Mouse (Mus musculus) hematopoietic stem cell, adult 5-6 weeks (primary cell): ENCODE data around the gene Gpr173. TPM values are rescaled to one million over a fixed set of nuclear protein-coding genes. Genes with fewer than 3 reads are reported as not detected.
"Not testable (repeated sequence)": the region's sequence is repeated elsewhere in the genome, so short reads cannot be mapped to it uniquely, and the experiment has no call there.

Source experiments
- ATAC-seq, 2 experiments: fragments of 125-278 bp in 1 of 2; replicated peaks in 1 of 2; 2 replicates each; pipeline ENCODE4 v1.8.0; 2016 to 2017; ENCODE audit warnings: inconsistent platforms in 2 of 2, mild to moderate bottlenecking in 2 of 2, moderate number of reproducible peaks in 2 of 2, low read depth in 1 of 2, moderate TSS enrichment in 1 of 2; ENCODE audit not compliant: low FRiP score in 2 of 2, poor library complexity in 2 of 2, severe bottlenecking in 2 of 2, insufficient read depth in 1 of 2, low TSS enrichment in 1 of 2
- total RNA-seq: library from RNA; stranded (forward); fragments of 172-1452, 232-1000 nt; gene quantifications from 2 replicates; pipeline ENCODE4 v1.2.3, GENCODE M21; 2017

Gpr173 gene
- total RNA-seq: 0.63 TPM in 1 of 2 replicates, not detected in the other

DNA sequence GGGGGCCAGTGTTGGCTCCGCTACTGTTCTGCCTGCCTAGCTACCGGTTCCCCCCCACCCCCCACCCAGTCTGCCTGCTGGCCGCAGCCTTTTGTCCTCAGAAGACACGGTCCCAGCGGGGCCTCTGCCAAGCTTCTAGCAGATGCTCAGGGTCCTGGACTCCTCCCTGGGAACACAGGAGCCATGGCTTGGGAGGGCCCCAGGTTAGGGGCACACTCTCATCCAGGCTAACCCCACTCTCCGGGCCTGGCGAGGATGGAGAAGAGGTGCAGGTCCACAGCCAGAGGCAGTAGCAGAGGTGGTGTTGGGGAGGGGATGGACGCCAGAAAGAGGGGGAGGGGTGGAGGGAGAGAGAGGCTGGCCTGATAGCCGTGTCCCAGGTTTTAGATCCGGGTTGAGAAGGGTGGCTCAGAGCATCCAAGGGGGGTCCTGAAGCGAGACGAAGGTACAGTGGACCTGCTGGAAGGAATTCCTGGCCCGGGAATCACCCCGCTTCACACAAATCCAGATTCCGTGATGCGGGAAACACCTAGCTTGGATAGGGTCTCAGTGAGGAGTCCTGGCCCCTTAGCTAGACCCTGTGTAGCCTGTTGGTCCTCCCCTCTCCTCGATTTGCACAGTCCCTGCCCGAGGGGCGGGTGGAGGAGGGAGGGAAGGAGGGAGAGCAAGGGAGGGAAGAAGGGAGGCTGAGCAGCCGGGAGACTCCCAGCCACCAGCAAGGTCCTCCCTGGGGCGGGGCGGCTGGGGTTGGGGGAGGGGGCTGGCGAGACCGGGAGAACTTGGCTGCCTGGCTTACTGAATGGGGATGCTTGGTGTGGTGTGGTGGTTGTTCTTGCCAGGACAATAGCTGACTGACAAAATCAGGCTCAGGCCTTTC lies at the start of gene Gpr173:
TSS of gene Gpr173 (minus strand) at position 308 of the 877 bp plus-strand sequence.
- ATAC-seq: no peak

DNA sequence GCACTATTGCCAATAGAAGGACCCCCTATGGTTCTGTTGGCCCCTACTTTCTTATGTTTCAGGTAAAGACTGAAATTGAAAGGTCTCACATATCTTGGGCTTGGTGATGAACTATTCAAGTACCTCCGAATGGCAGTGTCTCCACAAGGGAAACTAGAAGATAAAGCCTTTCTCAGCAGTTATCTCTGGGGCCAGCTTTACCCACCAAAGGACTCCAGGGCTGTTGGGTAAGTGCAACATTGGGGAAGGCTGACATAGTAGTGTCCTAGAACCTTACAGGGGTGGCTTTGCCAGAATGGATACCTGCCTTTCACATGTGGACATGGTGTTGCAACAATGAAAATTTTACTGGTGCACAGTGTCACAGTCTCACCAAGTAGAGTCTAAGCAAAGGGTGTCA lies 34.7 kb upstream of the Gpr173 start:
- ATAC-seq: no peak

DNA sequence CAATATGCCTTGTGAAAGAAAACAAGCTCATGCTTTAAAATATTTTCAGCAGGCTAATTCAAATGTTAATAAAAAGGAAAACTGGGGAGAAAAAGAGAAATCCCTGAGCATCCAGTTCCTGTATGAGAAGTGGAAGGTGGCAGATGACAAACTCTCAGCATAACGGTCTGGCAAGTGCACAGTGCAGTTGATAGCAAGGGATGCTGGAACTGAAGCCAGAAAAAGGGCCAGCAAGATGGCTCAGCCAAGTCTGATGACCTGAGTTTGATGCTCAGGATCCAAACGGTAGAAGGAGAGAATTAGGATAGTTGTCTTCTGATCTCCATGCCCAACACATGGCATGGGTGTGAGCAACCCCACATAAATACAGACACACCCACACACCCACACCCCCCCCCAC lies 31.6 kb upstream of the Gpr173 start:
- no peak for ATAC-seq

DNA sequence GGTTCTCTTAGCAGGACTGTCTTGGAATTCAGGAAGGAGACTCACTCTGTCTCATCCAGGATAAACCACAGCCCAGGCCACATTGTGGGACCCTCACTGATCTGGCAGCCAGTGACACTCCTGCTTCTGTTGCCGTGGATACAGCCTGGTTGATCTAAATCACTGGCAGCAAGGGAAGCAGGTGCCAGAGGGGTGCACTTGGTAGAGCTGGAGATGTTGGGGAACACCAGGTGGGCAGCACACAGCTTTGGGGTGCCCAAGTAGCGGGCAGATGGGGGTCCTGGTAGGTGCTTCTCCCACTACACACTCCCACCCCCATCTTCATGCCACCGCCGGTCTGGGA lies 479 bp downstream of the Gpr173 start:
- ATAC-seq: no peak

DNA sequence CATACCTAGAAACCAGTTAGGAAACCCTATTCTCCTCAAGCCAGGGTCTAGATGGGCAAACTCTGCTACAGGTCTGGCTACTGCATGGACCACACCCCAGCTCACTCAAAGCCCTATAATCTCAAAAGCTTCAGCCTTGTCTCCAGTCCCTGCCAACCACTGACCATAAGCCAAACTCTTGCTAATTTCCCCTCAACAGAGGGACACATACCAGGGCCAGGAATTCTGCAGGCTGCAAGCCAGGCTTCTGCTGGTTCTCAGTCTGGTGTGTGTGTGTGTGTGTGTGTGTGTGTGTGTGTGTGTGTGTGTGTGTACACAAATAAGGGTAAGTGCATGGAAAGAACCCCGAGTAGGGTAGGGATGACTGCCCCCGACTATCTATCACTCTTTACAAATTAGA lies 2.1 kb downstream of the Gpr173 start:
- no peak for ATAC-seq

DNA sequence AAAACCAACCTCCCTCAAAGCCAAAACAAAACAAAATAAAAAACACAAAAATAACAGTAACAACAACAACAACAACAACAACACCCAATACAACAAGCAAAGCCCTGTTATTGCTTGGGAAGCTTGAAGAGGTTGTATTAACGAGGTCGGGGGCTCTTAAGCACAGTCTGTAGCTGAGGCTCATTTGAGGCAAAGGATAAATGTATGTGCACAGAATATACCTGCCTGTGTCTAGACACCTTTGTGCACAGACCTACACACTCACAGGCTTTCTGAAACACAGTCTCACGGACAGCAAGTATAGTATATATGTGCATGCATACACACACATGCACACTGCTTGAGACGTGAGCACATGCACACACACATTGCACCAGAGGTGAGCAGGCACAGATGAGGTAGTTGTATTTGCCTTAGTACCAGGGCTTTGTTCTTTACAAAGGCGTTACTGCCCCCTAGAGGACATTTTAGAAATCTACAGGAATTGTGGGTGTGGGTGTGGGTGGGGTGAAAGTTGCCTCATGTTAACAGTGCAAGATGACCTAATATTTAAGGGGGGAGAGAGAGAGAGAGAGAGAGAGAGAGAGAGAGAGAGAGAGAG lies 15.9 kb downstream of the Gpr173 start:
- peak; percentile 59 to 75 for ATAC-seq

DNA sequence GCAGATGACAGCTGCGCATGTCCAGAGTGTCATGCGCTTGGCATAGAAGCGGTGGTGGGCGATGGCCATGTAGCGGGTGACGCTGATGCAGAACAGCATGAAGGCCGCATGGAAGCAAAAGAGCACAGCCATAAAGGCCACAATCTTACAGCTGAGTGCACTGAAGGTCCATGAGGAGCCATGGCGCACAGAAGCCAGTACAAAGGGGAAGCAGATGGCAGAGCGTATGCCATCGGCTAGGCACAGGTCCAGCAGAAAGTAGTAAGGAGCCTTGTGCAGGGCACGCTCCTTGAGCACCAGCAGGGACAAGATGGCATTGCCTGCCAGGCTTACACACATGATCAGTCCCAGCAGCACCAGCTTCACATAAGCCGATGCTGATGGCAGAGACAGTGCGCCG lies 21.5 kb downstream of the Gpr173 start:
- no peak for ATAC-seq

DNA sequence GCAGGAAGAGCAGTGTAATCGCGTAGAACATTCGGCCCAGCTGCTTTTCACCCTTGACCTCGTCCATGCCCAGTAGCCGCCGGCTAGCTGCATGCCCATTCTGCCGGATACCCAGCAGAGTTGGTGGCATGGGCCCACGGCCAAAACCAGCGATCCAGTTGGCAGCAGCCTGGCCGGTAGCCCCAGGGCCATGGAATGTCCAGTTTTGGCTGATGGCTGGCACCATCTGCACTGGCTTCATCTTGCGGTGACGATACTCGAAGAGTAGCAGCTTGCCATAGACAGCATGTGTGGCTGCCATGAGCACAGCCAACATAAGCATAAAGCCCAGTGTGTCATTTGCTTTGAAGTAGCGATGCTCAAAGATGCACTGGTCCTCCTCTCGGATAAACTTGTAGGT lies 21.9 kb downstream of the Gpr173 start:
- ATAC-seq: no peak

DNA sequence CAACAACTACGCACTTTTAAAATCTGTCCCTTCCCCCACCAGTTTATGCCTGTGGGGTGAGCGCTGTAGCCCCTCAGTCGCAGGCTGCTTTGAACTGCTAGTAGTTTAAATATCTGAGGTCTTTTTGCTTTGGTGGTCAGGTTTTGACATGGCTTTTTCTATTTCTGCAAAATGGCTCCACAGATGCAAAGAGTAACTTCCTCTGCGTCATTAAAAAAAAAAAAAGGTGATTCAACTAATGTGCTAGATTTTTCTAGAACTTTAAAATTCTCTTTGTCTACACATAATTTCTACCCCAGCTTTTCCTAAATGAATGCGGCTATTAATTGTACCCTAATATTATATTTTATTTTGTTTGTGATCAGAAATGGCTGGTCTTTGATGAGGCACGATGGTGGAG lies 25.6 kb downstream of the Gpr173 start:
- ATAC-seq: no peak

DNA sequence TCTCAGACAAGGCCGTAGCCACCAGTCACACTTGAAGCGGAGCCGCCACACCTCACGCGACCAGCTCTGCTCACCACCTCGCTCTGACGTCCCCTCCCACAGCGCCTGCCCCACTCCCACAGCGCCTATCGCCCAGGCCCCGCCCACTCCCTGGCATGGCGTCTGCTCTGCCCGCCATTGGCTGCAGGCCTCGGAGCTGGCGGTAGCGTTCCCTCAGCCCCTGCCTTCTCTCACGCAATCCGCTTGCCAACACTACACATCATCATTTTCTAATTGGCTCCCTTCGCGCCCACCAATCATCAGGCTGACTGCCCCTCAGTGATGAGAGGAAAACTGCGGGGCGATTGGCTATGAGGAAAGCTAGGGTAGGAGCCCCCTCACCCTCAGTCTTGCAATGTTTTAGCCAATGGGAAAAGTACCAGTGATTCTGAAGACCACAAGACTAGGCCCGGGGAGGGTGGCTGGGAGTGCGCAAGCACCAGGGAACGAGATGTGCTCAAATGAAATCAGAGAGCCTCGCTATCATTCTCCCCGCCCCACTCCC lies 26.1 kb downstream of the Gpr173 start, which contains the start of gene Tspyl2:
TSS of gene Tspyl2 (minus strand) at position 68 of the 544 bp plus-strand sequence.
- peak; percentile 97 to 99 for ATAC-seq

DNA sequence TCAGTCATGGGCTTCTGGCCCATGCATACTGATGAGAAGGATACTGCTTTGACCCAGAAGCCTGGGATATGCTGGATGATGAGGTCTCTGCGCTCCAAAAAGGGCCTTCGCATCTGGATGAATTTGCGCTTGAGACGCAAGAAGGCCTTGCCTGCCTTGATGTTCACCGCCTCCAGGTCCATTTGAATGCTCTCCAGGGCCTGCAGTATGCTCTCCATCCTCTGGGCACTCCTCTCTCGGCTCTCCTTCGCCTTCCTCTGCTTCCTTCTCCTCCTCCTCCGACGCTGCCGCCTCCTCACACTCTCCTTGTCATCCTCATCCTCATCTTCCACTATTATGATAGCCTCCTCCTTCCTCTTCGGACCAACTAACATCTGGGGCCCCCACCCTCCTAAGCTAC lies 27.0 kb downstream of the Gpr173 start:
- no peak for ATAC-seq

DNA sequence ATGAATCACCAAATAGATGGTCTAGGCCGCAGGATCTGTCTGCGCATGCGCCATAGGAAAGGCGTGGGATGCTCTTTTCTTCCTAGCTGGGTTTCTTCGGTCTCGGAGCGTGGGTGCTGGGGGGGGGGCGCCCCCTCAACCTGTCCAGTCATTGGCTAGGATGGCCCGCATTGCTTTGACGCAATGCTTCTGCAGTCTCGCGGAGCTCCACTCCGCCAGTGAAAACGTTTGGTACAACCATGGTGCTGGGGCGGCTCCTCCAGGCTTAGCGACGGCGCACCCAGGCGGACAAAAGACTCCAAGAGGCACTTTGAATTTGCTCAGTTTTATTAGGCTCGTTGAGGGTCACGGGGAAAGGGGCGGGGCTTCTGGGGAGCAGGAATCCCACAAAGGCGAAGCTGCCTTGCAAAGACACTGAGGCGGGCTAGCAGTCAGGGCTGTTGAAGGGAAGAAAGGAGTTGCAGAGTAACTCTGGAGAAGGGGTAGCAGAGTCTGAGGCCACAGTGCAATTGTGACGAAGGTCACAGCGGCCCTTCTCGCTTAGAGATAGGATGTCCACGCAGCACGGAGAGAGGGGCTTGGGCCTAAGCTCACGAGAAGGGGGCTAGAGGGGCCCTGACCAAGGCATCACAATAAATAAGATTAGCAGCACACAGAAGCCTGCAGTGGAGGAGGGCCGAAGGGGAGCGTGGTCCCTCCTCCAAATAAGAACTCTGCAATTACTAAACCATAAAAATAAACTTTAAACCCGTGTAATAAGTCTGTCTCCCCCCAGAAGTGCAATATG lies 31.8 kb downstream of the Gpr173 start:
- peak; percentile 99 to 100 for ATAC-seq

DNA sequence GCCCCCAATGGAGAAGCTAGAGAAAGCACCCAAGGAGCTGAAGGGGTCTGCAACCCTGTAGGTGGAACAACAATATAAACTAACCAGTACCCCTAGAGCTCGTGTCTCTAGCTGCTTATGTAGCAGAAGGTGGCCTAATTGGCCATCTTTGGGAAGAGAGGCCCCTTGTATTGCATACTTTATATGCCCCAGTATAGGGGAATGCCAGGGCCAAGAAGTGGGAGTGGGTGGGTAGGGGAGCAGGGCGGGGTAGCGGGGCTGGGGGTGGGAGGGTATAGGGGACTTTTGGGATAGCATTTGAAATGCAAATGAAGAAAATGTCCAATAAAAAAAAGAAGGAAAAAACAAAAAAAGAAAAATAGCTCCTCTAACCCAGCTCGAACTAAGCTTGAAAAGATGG lies 32.4 kb downstream of the Gpr173 start:
- not testable (repeated sequence) for ATAC-seq

DNA sequence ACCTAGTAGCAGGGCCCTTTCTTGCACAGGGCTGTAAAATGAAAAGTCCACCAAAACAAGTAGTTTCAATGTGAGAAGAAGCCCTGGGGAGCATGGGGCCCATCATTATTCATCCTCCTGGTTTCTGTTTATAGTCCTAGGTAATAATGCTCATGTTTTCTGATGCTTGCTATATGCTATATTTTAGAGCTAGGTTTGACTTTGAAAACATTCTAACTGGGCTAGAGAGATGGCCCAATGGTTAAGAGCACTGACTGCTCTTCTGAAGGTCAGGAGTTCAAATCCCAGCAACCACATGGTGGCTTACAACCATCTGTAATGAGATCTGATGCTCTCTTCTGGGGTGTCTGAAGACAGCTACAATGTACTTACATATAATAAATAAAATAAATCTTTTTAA lies 39.1 kb downstream of the Gpr173 start:
- not testable (repeated sequence) for ATAC-seq

DNA sequence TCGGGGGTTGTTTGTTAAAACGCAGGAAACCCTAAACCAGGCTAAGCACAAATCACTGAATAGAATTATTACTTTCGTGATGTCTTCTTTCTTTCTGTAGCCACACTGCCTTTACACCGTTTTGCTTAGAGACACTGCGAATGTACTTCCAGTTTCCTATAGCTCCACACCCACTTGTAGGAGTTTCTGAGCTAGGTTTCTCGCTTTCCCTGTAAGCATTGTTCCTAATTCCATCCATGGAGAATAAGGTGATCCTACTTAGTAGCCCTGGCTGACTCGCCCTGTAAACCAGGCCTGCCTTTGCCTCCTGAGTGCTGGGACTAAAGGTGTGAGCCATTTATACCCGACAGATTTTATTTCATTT lies 40.8 kb downstream of the Gpr173 start:
- no peak for ATAC-seq

DNA sequence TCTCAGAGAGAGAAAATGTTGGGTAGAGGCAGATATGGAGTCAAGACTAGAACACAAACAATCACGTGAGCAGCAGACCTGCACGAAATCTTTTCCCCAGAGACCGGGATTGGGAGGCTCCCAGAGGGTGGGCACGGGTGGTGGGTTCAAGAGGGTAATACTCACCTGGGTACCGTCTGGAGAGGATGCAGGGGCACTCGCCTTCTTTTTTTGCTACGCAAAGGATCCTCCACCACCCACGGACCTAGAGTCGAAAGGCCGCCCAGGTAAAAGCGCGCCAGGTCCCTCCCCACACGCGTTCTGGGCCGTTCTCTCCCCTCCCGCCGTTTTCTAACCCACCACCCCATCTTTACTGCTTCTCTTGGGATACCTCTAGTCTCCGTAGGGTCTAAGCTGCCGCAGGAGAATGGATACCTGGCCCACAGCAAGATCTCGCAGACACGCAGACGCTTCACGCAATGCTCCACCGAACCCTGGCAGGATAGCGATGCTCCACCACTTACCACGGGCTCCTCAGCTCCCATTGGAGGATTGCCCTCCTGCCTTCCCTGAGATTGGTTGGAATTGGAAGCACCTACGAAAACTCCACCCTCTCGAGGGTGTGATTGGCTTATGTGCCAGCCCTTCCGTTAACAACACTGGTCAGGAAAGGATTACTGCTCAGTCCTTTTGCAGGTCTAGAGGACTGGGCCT lies 41.4 kb downstream of the Gpr173 start, which contains the start of gene Kantr:
TSS of gene Kantr (minus strand) at position 500 of the 693 bp plus-strand sequence.
- peak; percentile 99 to 100 for ATAC-seq

DNA sequence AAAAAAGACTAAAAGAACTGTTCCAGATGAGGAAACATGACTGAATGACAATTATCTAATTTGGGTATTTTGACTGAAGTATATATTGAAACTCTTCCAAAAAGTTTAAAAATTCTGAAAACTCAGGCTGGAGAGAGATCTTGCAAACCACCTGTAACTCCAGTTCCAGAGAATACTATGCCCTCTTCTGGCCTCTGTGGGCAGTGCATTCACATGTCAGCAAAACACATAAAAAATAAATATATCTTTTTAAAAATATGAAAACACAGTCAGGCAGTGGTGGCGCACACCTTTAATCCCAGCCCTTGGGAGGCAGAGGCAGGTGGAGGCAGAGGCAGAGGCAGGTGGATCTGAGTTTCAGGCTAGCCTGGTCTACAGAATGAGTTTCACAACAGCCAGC lies 44.9 kb downstream of the Gpr173 start:
- no peak for ATAC-seq
